Mouse (Mus musculus): ENCODE results near the gene Arhgap15.

DNA sequence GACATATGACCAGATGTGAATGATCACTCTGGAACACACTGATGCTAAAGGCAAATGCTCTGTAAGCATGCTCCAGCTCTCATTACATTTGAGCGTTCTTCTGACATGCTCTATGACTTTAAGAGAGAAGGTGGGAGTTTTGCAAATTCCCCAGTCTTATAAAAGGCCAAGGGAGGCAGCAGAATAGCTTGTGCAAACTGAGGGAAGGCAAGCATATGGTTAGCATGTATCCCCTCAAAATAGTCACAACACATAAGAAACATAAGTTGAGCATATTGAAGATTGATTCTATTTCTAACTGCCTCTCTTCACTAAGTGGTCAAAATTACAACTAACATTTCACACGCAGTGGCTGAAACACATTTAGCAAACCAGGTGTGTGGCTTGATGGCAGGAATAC, 631.6 kb downstream of the Arhgap15 start:
- no peak for TF ChIP-seq CTCF (IDR thresholded peaks at IDR 0.05; ENCODE audit: low read depth)
- TF ChIP-seq EP300 (IDR thresholded peaks at IDR 0.05; ENCODE audit: low read depth), result no peak
